Mouse (Mus musculus) liver, adult (tissue): ENCODE data around the gene Wfs1.

Experiments used
- GATA4 ChIP-seq: IDR thresholded peaks from 2 replicates; pipeline ENCODE4 v1.6.1; 2014; ENCODE audit warnings: mild to moderate bottlenecking, low read length; ENCODE audit not compliant: insufficient replicate concordance

The Wfs1 gene

DNA sequence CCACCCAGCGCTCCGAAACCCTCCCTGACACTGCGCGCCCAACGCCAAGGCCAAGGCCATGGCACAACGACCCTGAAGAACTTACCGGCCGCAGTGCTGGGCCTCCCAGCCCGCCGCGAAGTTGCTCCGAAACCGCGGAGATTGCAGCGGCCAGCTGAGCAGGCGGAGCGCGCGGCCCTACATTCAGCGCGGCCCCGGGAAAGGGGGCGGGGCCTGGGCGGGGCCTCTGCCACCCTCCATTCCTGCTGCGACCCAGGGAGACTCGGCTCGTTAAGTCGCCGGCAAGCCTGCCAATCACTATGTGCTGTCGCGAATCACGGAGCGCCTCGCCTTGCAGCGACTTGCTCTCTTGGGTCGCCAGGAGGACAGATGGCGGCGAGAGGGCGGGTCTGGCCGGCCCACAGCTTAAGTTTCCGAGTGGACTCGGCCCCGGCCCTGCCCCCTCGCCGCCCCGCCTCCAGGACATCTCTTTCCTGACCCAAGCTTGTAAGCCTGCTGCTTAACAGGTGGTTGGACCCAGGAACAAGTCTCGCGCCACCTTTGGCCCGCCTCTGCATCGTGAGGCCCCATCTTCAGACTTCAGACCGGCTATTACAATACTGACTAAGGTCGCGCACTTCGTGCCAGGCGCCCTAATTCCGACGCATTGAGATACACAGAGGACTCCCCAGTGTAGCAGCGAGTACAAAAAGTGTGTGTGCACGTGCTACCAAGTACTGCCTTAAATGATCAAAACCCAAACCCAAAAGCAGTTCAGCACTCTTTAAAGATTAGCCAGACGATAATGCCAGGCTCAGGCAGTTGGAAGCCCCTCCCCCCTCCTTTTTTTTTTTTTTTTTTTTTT is at the start of gene Wfs1:
Gene Wfs1 (minus strand): TSS at position 425 of the 844 bp plus-strand sequence.
- TF ChIP-seq GATA4: no peak; the same call in 1 of the 2 replicates

DNA sequence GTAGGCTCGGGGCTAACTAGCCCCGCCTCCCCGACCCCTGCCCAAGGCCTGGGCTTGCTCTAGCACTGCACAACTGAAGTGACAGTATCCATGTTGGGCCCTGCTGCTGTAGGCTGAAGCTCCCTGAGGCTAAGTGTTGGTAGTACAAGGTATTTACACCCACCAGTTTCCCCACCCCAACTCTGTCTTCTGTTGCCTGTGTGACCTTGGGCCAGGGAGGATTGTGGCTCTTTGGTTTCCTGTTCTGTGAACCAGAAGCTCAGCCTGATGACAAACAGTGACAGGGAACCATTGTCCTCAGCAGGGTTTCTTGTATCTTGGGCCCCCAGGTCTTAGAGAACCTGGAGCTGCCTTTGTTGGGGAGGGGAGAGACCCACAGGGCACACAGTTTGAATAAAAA is 47.9 kb upstream of the Wfs1 start:
- TF ChIP-seq GATA4: no peak

DNA sequence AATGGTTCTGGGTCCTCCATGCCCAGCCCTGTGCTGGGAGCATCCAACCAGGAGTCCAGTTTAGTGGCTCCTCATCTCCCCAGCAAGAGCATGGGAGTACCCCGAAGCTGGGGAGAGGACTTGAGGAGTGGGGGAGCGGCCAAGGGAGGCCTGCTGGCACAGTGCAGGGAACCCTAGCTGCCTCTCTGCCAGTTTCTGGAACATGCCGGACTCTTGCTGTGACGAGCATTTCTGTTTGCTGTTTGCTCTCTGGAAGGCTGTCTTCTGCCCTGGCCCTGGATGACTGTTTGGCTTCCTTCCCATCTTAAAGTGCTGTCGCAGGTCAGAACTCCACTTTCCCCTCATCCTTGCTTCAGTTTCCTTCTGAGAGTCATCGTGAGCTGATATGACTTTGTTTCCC is 46.9 kb upstream of the Wfs1 start:
- no peak for TF ChIP-seq GATA4

DNA sequence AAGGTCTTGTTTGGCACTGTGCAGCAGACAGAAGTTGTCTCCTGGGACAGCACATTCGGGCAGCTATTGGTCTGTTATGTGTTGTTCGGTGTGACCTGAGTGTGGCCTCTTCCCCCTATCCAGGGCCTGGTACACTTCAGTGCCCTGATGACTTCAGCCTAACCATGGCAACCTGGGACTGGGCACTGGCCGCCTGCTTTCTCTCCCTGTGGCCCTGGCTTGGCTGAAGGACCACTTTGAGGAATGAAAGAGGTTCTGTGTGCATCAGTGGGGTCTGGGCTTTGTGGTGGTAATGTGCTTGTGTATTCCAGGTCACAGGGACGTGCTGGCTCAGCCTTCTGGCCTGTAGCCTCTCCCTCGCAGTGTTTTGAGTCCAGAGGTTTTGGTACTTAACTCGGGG is 46.2 kb upstream of the Wfs1 start:
- TF ChIP-seq GATA4: no peak

DNA sequence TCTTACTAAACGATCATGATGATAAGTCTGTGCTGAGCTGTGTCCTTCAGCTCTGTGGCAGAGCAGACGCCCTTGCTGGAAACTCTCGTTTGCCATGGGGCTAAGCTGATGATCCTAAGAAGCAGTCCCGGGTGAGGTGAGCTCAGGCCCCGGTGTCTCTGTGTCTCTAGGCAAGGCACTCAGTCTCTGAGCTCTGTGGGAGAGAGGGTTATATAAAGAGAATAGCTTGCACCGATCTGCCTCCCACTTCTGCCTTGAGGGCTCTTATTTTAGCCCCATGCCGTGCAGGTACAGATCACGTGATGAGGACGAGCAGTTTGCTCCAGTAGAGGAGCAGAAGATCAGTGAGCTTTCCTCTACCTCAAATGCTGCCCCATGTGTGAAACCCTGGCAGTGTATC is 41.7 kb upstream of the Wfs1 start:
- no peak for TF ChIP-seq GATA4

DNA sequence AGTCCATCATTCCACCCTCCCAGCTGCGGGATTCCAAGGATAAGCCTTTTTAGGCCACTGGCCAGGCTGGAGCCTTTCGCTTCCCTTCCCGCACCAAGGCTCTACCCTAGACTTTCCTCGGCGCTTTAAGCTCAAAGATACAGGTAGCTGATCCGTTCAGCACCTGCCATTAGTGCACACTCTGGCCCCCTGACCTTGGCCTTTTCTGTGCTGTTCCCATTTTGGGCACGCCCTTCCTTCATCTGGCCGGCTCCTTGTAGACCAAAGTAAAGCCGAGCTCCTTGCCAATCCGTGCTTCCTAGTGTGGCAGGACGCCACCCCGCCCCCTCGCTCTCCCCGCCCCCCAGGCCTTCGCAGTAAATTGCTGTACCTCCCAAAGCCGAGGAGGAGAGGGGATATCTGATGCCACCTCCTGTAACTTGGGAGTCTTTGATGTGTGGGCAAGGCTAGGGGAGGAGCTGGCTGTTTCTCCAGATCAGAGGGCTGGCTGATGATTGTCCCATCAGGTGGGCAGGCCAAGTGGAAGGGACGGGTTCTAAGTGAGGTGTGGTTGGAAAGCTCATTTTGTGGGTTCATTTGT is 40.4 kb upstream of the Wfs1 start:
- TF ChIP-seq GATA4: no peak

DNA sequence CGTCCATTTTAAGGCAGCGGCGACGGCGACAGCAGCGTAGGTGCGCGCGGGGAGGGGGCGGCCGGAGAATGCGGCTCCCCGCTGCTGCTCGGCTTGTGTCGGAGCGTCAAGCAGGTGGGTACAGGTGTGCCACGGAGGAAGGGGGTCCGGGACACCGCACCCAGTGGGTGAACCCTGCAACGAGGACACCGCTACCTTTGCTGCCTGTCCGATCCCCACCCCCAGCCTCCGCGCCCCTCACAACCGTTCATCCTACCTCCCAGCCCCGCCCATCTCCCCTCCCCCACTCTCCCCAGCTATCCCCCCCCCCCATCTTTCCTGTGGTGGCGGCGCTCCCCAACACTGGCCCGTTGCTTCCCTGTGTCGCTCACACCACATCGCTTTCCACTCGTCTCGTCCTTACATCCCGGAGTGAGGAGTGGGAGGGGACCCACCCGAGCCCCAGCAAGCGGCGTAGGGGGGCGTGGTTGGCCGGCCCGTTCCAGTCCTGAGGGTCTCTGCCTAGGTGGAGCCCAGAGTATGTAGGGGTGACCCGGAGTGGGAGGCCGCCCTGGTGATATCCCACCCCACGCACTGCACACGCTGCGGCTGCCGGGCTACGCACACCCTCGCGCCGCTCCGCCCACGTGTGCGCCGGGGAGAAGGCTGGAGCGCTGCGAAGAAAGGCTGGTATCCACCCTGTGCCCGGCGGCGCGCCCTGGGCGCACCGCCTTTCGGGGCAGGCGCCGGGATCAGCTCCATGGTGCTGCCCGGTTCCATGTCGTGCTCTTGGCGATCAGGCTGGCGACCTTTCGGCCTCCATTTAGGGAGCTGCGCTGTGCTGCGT is 39.7 kb upstream of the Wfs1 start:
- TF ChIP-seq GATA4: no peak

DNA sequence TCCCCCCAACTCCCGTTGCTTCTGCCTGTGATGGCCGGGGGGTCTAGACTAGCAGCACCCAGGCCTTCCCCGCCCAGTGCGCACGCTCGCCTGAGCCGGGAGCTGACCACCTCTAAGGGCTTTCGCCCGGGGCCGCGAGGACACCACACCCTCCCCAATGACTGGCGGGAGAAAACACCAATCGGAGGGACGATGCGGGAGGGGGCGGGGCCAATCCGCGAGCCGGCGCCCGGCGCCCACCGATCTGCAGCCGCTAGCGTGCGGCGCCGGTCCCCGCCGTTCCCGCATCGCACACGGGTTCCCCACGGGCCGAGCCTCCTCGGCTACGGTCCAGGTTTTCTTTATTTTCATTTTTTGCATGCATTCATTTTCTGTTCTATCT is 39.1 kb upstream of the Wfs1 start:
- TF ChIP-seq GATA4: no peak

DNA sequence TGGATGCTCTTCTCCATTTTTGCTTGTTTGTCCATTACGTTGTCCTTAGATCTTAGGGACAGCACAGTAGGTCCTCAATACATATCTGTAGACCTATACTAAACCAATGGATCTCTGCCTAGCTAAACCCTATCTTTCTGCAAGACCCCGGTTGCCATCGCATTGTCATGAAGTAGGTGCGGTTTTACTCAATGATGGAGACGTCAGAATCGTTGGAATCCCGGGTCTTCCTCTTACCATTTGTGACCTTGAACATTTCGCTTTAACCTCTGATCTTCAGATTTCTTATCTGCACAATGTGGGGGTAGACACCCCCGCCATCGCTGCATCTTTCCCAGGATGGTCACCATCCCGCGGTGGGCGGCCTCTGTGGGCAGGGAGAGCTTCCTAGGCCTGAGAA is 38.7 kb upstream of the Wfs1 start:
- TF ChIP-seq GATA4: no peak

DNA sequence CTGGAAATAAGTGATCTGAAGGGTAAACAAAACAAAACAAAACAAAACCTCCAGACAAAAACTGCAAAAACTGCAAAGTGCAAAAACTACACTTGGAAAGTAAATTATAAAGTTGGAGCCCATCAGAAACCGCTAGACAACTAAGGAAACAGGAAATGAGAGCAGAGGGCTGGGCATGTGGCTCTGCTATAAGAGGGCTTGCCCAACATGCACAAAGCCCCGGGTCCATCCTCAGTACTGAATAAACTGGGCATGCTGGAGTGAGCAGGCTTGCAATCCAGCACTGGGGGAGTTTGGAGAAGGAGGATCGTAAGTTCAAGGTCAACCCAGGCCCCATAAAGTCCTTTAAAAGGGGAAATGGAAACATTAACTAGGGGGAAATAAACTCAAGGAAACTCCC is 28.2 kb upstream of the Wfs1 start:
- TF ChIP-seq GATA4: no peak

DNA sequence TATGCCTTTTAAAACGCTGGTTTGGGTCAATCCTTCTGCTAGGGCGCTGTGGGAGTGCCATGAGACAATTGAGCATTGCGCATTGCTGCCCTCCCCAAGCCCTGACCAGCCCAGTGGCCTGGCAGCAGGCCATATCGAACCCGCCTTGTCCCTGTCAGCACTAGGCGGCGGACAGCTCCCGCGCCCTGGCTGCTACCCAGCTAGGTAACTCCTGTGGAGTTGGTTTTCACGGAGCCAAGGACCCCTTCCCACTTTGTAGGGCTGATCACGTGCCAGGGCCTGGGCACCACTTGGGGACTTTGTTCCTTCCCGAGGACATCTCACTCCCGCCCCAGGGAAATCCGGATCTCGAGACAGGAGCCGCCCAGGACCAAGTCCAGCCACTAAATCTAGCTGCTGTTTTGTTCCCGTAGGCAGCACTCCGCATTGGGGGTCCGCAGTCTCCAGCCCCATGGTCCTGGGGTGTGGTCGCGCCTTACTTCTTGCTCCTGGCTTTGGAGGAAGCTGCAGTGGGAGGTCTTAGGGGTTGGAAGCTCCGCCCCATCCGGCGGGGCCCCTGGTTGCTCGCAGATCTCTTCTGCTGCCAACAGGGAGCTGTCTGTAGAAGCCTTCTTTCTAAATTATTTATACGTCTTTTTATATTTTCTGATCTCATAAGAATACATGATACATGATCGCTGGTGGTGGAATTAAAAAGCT is 26.8 kb upstream of the Wfs1 start:
- no peak for TF ChIP-seq GATA4

DNA sequence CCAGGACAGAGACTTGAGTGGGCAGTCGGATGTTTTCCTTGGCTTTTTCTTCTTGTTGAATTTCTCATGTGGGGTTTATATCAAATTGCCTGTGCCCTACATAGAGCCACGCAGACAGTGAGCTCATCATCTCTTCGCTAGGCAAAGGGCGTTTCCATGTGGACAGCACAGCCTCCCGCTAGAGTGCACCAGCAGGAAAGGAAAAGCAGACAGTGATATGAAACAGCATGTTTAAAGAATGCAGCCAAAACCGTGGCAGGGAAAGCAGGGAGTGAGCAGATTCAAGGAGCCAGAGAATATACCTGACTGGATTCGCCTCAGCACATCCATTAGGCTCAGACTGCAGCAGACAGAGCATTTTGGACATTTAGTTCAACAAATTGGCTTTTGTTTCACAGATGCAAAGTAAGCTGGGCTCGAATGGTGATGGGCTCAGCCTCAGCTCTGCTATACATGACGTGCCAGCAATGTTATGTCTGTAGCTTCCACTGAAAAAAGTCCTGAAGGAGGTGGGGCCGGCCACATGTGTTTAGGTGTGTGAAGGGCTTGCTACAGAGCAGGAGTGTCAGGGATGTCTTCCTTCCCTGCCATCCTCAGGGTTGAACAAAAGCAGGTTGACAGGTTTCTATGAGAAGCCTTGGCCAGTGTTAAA is 21.8 kb upstream of the Wfs1 start:
- TF ChIP-seq GATA4: no peak

DNA sequence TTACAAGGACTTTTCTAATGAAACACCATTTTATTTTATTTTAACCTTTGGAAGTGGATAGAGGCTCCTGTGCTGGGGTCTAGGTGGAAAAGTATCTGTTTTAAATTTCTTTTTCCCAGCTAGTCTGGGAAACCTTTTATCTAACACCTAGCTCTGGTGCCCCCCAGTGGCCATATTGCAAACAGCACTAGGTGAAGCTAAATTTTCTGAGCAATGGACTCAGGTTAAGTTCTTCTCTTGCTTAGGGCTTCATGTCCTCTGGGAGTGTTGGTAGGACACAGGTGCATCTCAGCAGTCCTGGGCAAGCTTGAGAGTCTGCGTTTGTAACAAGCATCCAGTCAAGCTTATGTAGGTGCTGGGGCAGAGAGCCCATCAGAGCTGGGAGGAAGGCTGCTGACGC is 13.0 kb upstream of the Wfs1 start:
- no peak for TF ChIP-seq GATA4

DNA sequence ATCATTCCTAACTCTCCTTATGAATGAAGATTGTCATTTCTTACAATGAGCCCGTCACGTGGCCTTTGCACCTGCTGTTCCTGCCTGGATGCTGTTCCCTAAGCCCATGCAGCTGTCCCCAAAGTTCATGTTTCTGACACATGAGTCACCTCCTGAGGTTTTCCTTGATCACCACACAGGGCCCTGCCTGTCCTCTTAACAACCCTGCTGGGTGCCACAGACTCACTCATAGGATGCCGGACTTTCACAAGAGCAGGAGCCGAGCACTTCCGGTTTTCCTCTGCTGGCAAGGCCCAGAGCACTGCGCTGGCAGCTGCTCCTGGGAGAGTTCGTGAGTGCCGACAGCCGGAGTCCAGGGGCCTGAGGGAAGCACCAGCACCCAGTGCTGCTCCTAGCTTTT is 12.0 kb upstream of the Wfs1 start:
- no peak for TF ChIP-seq GATA4

DNA sequence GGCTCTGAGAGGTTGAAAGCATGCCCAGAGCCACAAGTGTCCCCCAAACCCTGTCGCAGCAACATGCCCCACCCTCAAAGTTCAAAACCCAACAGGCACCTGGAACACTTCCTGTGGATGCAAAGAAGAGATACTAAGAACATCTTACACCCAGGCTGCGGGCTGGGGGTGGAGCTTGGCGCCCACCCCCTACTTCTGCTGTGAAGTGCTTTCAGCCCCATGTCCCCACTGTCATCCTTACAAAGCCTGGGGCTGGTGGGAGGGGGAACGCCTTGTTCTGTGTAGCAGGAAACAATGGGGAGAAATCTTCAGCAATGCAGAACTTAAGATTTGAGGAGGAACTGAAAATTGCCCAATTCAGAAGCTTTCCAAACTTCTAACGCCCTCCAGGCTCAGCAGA is 9.0 kb upstream of the Wfs1 start:
- TF ChIP-seq GATA4: no peak
